Mouse (Mus musculus) left cerebral cortex, adult 8-10 months (tissue): Measurements from ENCODE around the gene Nos1ap. TPM values are rescaled to one million over a fixed set of nuclear protein-coding genes. Genes with fewer than 3 reads are reported as not detected.

Experiments
- DNase-seq, 2 experiments: peaks; one replicate each; pipeline ENCODE4 v3.0.0; 2022; ENCODE audit warnings: low spot score in 2 of 2
- total RNA-seq, 4 experiments: library from RNA; stranded (reverse); gene quantifications; 2 replicates each; pipeline ENCODE4 v1.2.4; 2022

Gene Nos1ap
- total RNA-seq, 4 experiments from 2014 or later, result 191 to 209 (median 206) TPM

GRCm38 (mm10) chr1:170371191-170371792 is 218.4 kb downstream of the Nos1ap start:
- no peak for DNase-seq

GRCm38 (mm10) chr1:170368864-170369263 is 220.8 kb downstream of the Nos1ap start:
- DNase-seq, result no peak

GRCm38 (mm10) chr1:170366981-170367700 is 222.5 kb downstream of the Nos1ap start:
- DNase-seq, result no peak

GRCm38 (mm10) chr1:170363746-170364145 is 225.9 kb downstream of the Nos1ap start:
- no peak for DNase-seq

- DNase-seq, result no peak
Measured at GRCm38 (mm10) chr1:170360183-170360915, 229.3 kb downstream of the Nos1ap start.

- DNase-seq, result no peak
Measured at GRCm38 (mm10) chr1:170353335-170353734, 236.3 kb downstream of the Nos1ap start.

- no peak for DNase-seq
Measured at GRCm38 (mm10) chr1:170351080-170351479, 238.6 kb downstream of the Nos1ap start.

- no peak for DNase-seq
Measured at GRCm38 (mm10) chr1:170346266-170346665, 243.4 kb downstream of the Nos1ap start.

GRCm38 (mm10) chr1:170343906-170344305 is 245.8 kb downstream of the Nos1ap start:
- DNase-seq, result no peak

GRCm38 (mm10) chr1:170343081-170343480 is 246.6 kb downstream of the Nos1ap start:
- DNase-seq, result no peak

GRCm38 (mm10) chr1:170339943-170340342 is 249.7 kb downstream of the Nos1ap start:
- DNase-seq, result no peak

- DNase-seq, result no peak
Measured at GRCm38 (mm10) chr1:170332775-170333174, 256.9 kb downstream of the Nos1ap start.

- no peak for DNase-seq
Measured at GRCm38 (mm10) chr1:170331926-170332325, 257.7 kb downstream of the Nos1ap start.

- DNase-seq, result no peak
Measured at GRCm38 (mm10) chr1:170325277-170325676, 264.4 kb downstream of the Nos1ap start.

GRCm38 (mm10) chr1:170324312-170324711 is 265.3 kb downstream of the Nos1ap start:
- DNase-seq, result no peak

GRCm38 (mm10) chr1:170323001-170323400 is 266.7 kb downstream of the Nos1ap start:
- no peak for DNase-seq

- no peak for DNase-seq
Measured at GRCm38 (mm10) chr1:170322046-170322445, 267.6 kb downstream of the Nos1ap start.

- DNase-seq, result no peak
Measured at GRCm38 (mm10) chr1:170311431-170311830, 278.2 kb downstream of the Nos1ap start.

- no peak for DNase-seq
Measured at GRCm38 (mm10) chr1:170308503-170308902, 281.2 kb downstream of the Nos1ap start, which contains the start of gene Spata46. Spata46 (plus strand) TSS chr1:170308803.

- DNase-seq, result no peak
Measured at GRCm38 (mm10) chr1:170306232-170306631, 283.4 kb downstream of the Nos1ap start, which contains the start of gene Gm7694. Gm7694 (minus strand) TSS chr1:170306332.

GRCm38 (mm10) chr1:170305002-170305401 is 284.7 kb downstream of the Nos1ap start:
- DNase-seq, result no peak

- DNase-seq, result no peak
Measured at GRCm38 (mm10) chr1:170303103-170303502, 286.6 kb downstream of the Nos1ap start.
